Mouse (Mus musculus): ENCODE measurements around the gene Lcor.

The Lcor gene

DNA sequence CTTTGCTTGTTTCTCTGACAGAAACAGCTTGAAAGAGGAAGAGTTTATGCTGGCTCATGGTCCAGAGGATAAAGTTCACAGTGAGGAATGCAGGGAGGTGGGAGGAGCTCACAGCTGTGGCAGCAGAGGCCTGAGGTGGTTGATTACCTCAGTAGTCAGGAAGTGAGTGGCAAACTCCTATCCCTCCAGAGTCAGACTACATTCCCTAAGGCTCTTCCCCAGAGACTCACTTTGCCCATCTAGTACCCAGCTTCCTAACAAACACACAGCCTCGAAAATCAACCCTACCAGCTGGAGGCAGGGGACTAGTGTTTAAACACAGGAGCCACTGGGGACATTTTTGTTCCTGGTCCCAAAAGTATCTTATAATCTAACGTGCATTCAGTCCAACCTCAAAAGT lies 7.5 kb upstream of the Lcor start:
- CTCF ChIA-PET = no interaction called here

DNA sequence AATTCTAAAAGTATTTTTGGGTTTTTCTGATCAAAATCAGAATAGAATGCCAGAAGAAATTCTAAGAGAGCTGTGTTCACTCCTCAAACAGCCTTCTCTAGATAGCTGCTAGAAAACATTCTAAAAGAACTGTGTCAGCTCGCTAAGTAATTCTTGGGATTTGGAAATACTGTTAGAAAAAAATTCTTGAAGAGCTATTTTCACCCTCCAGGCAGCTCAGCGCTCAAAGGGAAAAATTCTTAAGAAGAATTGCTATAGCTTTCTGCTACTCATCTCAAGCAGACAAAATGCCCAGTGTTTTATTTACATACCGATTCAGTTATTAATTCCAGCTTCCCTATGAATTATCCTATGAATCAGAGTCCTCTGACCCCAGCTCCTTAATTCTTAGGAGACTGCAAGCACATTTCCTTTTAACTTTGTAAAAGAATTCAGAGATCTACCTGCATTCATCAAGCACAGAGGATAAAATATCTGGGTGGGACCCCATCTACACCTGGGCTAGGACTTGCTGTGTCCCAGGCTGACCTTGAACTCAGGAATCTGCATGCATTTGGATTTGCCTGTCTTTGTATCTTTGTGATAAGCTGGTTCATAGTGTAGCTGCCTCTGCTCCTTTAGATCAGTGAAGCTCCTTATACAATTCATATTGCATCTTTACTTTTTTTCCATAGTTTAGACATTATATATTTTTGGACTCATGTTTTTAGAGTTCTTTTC lies 5.7 kb upstream of the Lcor start:
- CTCF ChIA-PET = interaction anchor here (0.6 to 0.7 kb wide), 3 partner anchors 16 to 24 kb away, joined by 4 to 6 read pairs (median 4); no protein-coding TSS in a partner anchor

DNA sequence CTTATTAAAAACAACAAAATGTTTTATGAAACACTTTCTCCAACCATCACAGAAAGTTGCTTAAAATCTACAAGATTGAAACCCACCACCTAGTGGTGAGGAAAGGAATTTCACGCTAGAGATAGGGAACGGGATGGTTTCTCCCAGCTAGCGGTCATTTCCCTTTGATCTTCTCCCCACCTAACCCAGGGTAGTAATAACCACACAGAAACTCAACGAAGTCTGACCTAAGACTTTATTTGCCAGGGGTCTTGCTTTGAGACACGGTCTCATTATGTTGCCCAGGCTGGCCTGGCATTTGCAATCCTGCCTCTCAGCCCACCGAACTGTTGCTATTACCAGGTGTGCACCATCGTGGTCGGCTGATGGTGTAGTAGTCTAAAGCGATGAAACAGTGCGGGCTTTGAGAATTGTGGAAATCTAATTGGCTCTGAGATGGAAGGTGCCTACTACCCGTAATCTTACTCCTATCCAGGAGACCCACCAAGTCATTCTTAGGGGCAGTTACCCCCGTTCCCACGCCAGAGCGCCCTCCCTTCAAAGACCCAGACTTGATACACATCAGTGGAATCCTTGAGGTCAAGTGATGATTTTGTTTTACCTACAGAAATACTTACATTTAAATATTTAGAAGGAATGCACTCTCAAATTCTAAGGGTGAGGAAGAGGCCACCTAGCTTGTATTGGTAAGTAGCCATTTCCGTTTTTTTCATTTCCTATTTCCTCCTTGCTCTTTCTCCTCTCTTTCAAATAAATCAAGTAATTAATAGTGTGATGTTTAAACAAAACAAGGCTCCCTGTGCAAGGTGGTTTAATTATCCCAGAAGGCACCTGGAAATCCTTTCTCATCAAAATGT lies 1.2 kb upstream of the Lcor start:
- CTCF ChIA-PET = interaction anchor here (0.6 kb wide), 1 partner anchor 169 kb away, joined by 3 read pairs; no protein-coding TSS in a partner anchor

DNA sequence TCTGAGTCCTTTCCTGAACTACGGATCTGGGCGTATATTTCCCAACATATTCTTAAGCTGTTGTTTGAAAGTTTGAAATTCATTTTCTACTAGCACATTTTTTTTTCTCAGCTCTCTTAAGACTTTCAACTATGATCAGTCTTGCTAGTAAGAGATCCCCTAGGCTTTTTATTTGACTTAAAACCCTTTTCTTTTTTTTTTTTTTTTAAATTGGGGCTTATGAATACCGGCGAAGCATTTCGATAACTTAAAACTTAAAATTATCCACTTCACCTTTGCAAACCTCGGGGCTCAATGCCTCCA lies 599 bp upstream of the Lcor start:
- CTCF ChIA-PET = no interaction called here

DNA sequence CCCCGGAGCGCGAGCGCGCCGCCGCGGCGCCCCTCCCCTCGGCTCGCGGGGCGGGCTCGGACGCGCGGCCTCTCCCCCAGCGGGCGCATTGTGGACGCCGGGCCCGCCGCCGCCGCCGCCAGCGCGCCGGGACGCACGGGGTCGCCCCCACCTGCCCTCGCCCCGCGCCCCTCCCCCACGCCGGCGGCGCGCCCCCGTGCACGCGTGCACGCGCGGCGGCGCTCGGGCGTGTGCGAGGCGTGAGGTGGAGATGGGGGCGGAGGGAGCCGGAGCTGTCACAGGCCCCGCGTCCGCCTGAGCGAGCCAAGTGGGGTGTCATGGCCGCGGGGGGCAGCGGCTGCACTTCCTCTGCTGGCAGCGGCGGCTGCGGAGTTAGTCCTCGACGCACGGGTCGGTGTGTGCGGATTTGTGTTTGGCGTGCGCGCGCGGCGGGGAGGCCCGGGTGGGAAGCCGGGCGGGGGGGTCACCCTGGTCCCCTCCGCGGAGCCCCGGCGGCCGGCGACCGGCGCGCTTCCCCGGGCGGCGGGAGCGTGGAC lies 540 bp downstream of the Lcor start:
- CTCF ChIA-PET = no interaction called here

DNA sequence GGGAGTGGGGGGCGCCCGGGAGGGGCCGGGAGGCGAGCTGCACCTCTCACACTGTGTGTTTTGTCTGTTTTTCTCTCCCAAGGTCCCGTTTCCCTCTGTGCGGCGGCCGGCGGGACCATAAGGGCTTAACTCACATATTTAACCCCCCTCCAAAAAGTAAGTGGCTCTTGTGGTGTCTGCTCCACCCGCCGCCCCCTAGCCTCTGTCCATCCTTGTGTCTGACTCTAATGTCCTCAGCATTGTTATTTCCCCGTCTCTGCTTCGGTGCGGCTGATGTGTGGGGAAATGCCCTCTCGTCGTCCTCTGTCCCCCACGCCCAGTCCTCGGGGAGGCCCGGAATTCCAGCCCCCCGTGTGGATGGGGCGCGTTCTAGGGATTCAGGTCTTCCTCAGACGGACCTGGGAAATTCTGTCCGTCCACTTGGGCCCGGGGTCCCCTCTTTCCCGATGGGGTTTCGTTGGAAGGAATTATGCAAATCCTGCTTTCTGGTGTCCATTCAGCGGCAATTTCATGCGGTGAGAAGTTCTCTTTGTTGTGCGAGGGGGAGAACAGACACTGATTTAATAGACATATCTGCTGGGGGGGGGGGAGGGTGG lies 1.1 kb downstream of the Lcor start:
- CTCF ChIA-PET = no interaction called here

DNA sequence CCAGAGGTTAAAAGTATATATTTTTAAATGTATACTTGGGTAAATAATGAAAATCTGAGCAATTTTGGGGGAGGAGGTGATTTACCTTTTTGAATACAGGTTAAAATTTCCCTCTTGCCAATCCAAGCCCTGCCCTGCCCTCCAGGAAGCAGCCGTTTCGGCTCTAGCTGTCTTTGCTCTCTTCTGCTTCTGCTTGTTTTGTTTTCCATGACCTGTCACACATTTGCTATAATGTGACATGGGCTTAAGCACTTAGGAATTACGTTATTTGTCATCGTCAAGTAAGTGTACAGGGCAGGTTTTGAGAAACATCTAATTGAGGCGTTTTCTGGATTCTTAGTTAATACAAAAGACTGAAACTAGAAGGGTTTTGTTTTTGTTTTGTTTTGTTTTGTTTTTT lies 1.9 kb downstream of the Lcor start:
- CTCF ChIA-PET = no interaction called here

DNA sequence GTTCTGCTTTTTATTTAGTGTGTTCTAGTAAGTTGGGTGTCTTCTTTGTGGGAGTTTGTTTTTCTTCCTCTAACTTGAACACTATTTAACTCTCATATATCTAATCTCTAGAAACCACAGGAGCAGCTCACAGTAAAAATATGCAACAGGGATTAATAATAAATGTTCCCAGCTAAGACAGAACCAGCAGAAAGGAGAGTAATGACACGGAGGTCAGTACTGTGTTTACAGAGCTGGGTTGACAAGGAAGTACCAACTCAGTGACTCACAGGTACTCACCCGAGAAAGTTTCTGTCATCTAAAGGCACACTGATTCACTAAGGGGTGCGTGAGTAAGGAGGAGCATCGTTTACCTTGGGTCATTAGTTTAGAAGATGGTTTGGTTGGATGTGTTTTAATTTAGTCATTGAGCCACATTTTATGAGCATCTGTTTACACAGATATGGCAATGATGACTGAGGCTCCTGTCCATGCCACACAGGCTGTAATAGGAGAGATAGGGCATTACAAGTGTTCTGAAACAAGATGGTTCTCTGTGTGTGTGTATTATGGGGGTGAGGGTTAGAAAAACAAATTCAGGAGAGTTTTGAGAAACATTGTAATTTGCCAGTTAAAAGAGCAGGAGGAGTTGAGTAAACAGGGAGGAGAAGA lies 13.1 kb downstream of the Lcor start:
- CTCF ChIA-PET = interaction anchor here (1.3 kb wide), 1 partner anchor 11 kb away, joined by 5 read pairs; no protein-coding TSS in a partner anchor

DNA sequence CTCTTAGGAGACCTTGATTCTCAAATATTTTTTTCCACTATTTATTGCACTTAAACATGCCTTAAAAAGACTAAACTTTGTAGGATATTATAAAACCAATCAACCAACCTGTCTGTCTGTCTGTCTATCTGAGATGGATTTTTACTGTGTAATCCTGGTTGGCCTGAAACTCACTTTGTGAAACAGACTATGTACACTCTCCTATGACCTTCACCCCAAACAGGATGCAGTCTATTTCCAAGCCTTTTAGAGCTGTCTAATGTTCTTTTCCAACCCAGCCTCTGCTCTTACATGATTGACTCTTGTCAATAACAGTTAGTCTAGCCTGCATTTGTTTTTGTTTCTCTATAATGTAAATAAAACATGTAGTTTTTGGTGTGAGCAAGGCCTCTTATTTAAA lies 13.6 kb downstream of the Lcor start:
- CTCF ChIA-PET = interaction anchor here (1.3 kb wide), 1 partner anchor 11 kb away, joined by 5 read pairs; no protein-coding TSS in a partner anchor

DNA sequence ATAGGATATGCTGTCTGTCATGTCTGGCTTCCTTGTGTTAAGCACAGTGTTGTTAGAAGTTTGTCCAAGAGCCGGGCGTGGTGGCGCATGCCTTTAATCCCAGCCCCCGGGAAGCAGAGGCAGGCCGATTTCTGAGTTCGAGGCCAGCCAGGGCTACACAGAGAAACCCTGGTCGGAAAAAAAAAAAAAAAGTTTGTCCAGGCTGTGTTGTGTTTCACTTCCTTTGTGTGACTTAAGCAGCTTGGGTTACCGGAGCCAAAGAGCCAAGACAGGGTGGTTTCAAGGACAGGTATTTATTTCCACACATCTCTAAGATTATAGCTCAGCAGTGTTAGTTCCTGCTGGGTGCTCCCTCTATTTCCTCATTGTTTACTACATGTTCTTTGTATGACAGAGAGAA lies 25.4 kb downstream of the Lcor start:
- CTCF ChIA-PET = no interaction called here

DNA sequence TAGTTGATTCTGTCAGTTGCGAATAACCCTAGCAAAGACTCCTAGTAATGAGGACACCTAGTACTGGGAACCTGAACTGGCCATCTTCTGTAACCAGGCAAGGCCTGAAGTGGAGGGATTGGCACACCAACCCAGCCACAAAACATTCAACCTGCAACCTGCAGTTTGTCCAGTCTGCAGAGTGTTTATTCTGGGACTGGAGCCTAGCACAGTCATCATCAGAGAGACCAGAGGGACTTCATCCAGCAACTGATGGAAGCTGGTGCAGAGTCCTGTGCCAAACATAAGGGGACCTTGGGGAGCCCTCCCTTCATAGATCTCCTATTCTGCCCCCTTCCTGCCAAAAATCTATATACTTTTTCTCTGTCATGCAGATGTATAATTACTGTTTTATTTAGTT lies 32.4 kb downstream of the Lcor start:
- CTCF ChIA-PET = no interaction called here

DNA sequence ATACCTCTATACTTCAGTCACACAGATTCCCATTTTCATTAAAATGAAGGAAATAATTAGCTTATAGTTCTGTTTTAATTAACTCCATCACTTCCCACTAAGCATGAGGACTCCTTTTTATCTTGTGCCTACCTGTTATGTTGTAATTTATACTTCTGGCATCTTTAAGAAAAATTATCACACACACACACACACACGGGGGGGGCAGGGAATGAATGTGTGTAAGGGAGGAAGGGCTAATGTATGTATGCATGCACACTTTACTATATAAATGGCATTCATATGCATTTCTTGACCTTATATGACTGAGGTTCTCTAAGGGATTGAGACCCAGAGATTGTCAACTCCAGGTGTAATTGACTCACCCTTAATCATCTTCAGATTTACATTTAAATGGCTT lies 33.1 kb downstream of the Lcor start:
- CTCF ChIA-PET = no interaction called here

DNA sequence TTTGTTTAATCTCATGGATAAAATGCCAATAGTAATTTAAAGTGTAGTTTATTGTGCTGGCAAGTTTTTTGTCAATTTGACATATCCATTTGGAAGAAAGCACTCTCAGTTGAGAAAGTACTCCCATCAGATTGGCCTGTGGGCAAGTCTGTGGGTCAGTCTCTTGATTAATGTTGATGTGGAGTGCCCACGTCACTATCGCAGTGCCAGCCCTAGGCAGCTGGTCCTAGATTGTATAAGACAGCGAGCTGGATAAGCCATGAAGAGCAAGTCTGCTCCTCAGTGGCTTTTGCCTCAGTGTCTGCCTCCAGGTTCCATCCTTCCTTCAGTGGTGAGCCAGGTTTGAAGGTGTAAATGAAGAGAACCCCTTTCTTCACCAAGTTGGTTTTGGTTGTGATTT lies 34.6 kb downstream of the Lcor start:
- CTCF ChIA-PET = no interaction called here

DNA sequence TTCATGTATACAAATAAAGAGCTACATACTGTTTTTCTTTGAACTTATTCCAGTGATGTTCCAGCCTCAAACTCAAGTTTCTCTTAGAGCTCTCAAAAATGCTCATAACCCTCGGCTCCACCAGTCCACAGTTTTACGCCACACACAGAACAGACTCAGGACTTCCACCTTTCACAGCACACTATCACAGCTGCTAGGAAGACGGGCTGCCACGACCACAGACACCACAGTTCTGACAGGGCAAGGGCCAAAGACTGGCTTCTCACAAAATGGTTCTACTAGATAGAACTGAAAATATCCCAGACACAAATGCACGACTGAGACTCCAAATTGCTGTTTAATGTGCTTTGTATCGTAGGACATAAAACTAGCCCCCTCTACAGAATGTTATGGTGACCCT lies 36.7 kb downstream of the Lcor start:
- CTCF ChIA-PET = no interaction called here

DNA sequence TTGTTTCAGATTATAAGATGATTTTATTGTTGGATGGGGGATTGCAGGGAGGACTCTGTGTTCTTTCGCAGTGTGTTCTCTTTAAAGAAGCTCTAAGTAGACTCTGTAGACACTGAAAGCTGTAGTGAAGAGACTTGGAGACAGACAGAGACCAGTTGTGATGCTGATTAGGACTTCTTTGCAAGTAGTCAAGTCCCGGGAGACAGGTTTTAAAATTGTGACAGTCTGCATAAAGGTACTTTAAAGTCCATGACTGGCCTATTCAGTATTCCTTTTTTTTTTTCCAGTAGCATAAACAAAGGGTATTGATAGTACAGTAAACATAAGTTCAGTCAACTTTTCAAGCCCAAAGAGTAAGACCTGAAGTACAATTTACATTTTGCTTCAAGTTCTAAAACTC lies 39.8 kb downstream of the Lcor start:
- CTCF ChIA-PET = no interaction called here

DNA sequence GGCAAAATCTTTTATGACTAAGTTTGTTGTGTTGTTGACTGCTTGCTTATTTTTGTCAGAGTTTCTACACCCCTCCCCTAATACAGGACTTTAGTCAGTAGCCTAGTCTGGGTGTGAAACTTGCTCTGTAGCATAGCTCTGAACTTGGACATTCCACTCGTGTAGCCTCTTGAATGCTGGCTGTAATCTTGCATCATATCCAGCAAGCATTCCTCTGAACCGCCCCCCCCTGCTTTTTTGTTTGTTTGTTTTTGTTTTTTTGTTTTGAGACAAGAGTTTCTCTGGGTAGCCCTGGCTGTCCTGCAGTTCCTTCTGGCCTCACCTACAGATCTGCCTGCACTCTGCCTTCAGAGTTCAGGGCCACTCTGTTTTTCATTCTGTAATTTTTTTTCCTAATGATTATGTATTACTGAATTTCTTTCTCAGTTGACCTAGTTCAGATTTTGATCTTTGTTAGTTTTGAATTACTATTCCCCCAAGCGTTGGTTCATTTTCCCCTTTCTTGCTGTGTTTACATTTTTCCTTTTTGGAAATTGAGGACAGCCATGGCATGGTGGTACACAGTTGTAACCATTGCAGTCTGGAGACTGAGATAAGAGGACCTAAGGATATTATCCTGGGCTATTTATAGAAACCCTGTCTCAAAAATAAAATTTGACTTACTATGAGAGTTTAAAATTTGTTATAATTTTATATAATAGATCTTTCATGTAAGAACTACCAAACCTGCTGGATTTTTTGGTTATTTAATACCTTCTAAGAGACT lies 41.5 kb downstream of the Lcor start:
- CTCF ChIA-PET = no interaction called here

DNA sequence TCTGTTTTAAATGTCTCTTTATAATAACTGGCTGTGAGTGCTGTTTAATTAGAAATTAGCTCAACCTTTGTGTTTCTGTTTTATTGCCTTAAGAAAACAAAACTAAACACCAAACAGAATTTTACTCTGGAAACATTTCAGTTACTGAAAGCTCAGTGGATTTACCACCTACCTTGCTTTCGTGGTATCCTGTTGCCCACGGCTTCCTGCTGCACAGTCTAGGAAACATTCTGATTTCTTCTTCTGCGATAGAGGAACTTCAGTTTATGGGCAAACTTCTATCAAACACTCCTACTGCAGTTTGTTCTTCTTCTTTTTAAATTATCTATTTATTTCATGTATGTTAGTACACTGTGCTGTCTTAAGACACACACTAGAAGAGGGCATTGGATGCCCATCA lies 46.7 kb downstream of the Lcor start:
- CTCF ChIA-PET = no interaction called here

DNA sequence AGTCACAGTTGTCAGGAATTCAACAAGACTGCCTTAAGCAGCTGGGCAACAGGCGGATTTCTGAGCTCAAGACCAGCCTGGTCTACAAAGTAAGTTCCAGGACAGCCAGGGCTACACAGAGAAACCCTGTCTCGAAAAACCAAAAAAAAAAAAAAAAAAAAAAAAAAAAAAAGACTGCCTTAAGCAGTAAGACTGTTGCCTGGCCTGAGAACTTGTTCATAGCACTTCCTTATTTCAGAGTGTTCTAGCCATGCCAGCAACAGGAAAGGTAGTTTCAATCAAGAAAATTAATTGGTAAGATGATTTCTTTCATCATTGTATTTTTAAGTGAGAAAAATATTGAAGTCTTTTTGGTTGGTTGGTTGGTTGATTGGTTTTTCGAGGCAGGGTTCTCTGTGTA lies 51.6 kb downstream of the Lcor start:
- CTCF ChIA-PET = no interaction called here

DNA sequence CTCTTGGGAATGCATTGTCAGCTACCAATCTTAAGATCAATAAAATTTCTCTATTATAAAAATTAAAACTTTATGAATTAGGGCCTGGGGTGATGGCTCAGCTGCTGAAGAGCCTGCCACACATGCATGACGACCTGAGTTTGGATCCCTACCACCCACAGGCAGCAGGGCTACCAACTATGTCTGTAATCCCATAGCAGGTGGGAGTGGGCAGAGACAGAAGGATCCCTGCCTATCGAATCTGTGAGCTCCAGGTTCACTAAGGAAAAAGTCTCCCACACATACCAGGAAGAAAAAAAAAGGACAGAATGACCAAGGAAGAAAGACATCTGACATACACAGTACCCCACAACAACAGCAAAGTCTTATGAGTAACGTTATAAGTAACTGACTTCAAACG lies 74.5 kb downstream of the Lcor start:
- CTCF ChIA-PET = interaction anchor here (0.6 kb wide), 1 partner anchor 37 kb away, joined by 3 read pairs; no protein-coding TSS in a partner anchor

DNA sequence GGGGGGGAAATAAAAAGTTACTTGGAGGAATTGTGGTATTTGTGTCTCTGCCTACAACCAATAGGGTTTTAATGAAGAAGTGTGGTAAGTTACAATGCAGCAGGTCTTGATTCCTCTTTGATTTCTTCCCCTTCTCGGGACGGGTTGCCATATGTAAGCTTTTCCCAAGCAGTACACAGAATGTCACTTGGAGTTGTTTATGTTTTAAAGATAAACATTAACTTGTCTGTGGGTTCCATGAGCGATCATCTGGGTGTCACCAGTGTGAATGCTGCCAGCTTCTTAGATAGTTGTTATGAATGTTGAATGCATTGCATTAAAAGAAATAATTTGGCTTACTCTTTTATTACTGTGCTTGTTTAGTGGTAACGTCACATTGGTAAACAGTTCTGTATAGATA lies 75.1 kb downstream of the Lcor start:
- CTCF ChIA-PET = interaction anchor here (0.6 kb wide), 1 partner anchor 37 kb away, joined by 3 read pairs; no protein-coding TSS in a partner anchor

DNA sequence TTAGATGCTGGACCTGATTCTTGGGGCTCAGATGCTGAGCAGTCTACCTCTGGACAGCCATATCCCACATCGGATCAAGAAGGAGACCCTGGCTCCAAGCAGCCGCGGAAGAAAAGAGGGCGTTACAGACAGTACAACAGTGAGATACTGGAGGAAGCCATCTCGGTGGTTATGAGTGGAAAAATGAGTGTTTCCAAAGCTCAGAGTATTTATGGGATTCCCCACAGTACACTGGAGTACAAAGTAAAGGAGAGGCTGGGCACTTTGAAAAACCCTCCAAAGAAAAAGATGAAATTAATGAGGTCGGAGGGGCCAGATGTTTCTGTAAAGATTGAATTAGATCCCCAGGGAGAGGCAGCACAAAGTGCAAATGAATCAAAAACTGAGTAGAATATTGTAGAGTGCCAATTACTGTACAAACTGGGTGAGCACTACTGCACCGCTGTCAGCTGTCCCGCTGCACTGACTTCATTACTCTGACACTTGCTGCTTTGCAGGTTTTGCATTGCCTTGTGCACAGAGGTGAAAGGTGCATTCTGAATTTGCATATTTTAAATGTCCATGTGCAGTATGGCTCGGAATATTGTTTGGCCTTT lies 76.6 kb downstream of the Lcor start:
- CTCF ChIA-PET = interaction anchor here (0.7 kb wide), 1 partner anchor 9 kb away, joined by 3 read pairs; no protein-coding TSS in a partner anchor
